Comparison of ENCODE assay signal across 11 mouse cellular contexts in genomic region chr17:5221558-5221957, GRCm38 (mm10).
A peak's percentile ranks its signal among the peaks of the same experiment; 100 is the strongest.
DNase-seq lines count a peak whose midpoint lies in the region; ATAC-seq lines count a peak whose summit lies in the region.
"Had no signal": no experiment of that assay in that cellular context is flagged by ENCODE, and none has a peak within 500 bp of the region (broad histone marks: within the 10 kb centered on the region; RNA-seq: fewer than 3 reads in every experiment).

No protein-coding gene starts in this region.

- H3K4me2 ChIP-seq in forebrain, embryonic 12.5 days, result no peak overlapping the region
- H3K4me2 ChIP-seq in forebrain, embryonic 16.5 days (ENCODE audit: low read length), result no peak overlapping the region
- no peak overlapping the region for H3K4me2 ChIP-seq in kidney, embryonic 16.5 days (replicated peaks; ENCODE audit: low read depth, low read length)
- H3K4me2 ChIP-seq in limb, embryonic 12.5 days, result no peak overlapping the region

- 55% methylated on average over 4 of the region's 4 CpGs for WGBS in forebrain, embryonic 12.5 days
- 32% methylated on average over 4 of the region's 4 CpGs for WGBS in forebrain, embryonic 16.5 days
- 45% methylated on average over 4 of the region's 4 CpGs for WGBS in kidney, embryonic 16.5 days
- WGBS in embryonic facial prominence, embryonic 10.5 days, result 63% methylated on average over 4 of the region's 4 CpGs
- WGBS in limb, embryonic 12.5 days, result 23% methylated on average over 4 of the region's 4 CpGs

- no peak overlapping the region for H3K4me3 ChIP-seq in forebrain, embryonic 12.5 days (replicated peaks)
- no peak overlapping the region for H3K4me3 ChIP-seq in forebrain, embryonic 16.5 days (replicated peaks; ENCODE audit: low read length)
- no peak overlapping the region for H3K4me3 ChIP-seq in kidney, embryonic 16.5 days (ENCODE audit: low read length)
- H3K4me3 ChIP-seq in embryonic facial prominence, embryonic 10.5 days, result no peak overlapping the region
- H3K4me3 ChIP-seq in limb, embryonic 12.5 days (replicated peaks), result no peak overlapping the region

- no peaks in the 10 kb centered on the region for H3K9me3 ChIP-seq in forebrain, embryonic 12.5 days
- H3K9me3 ChIP-seq in forebrain, embryonic 16.5 days (ENCODE audit: control insufficient read depth, low read length), result no peaks in the 10 kb centered on the region
- H3K9me3 ChIP-seq in kidney, embryonic 16.5 days (ENCODE audit: low read length), result no peaks in the 10 kb centered on the region
- H3K9me3 ChIP-seq in embryonic facial prominence, embryonic 10.5 days, result no peaks in the 10 kb centered on the region
- H3K9me3 ChIP-seq in limb, embryonic 12.5 days, result no peaks in the 10 kb centered on the region

- no peak overlapping the region for H3K9ac ChIP-seq in forebrain, embryonic 12.5 days
- H3K9ac ChIP-seq in forebrain, embryonic 16.5 days (replicated peaks; ENCODE audit: low read depth, low read length), result no peak overlapping the region
- no peak overlapping the region for H3K9ac ChIP-seq in kidney, embryonic 16.5 days (replicated peaks; ENCODE audit: low read length)
- H3K9ac ChIP-seq in limb, embryonic 12.5 days (replicated peaks), result no peak overlapping the region

- peaks cover 38% of the 10 kb centered on the region for H3K4me1 ChIP-seq in forebrain, embryonic 12.5 days
- H3K4me1 ChIP-seq in forebrain, embryonic 16.5 days (replicated peaks; ENCODE audit: control insufficient read depth, insufficient read depth, low read length), result peaks cover 48% of the 10 kb centered on the region
- H3K4me1 ChIP-seq in kidney, embryonic 16.5 days (ENCODE audit: insufficient read depth, low read length), result peaks cover 37% of the 10 kb centered on the region
- peaks cover 68% of the 10 kb centered on the region for H3K4me1 ChIP-seq in embryonic facial prominence, embryonic 10.5 days
- H3K4me1 ChIP-seq in limb, embryonic 12.5 days (replicated peaks), result peaks cover 79% of the 10 kb centered on the region

- H3K27ac ChIP-seq in forebrain, embryonic 12.5 days, result 0 out of 2 replicates have a peak overlapping the region, but pooled peaks have one; percentile 37
- H3K27ac ChIP-seq in forebrain, embryonic 16.5 days (ENCODE audit: low read length), result no peak overlapping the region
- H3K27ac ChIP-seq in kidney, embryonic 16.5 days (ENCODE audit: low read length), result no peak overlapping the region
- H3K27ac ChIP-seq in embryonic facial prominence, embryonic 10.5 days (replicated peaks), result peak overlapping the region; percentile 21
- H3K27ac ChIP-seq in limb, embryonic 12.5 days, result peak overlapping the region; percentile 66

- no peak for ATAC-seq in forebrain, embryonic 12.5 days (ENCODE audit: low FRiP score)
- ATAC-seq in forebrain, embryonic 16.5 days, result no peak
- no peak for ATAC-seq in kidney, embryonic 16.5 days (ENCODE audit: low FRiP score, low TSS enrichment)
- ATAC-seq in limb, embryonic 12.5 days (ENCODE audit: insufficient number of reproducible peaks, insufficient read depth, low FRiP score, low TSS enrichment, low read depth), result no peak
- ATAC-seq in megakaryocyte, adult 5-6 weeks (ENCODE audit: poor library complexity, severe bottlenecking), result no peak

- no peaks in the 10 kb centered on the region for H3K27me3 ChIP-seq in forebrain, embryonic 12.5 days
- no peaks in the 10 kb centered on the region for H3K27me3 ChIP-seq in forebrain, embryonic 16.5 days (replicated peaks; ENCODE audit: control insufficient read depth, insufficient read depth, low read length)
- H3K27me3 ChIP-seq in kidney, embryonic 16.5 days (ENCODE audit: insufficient read depth, low read length), result no peaks in the 10 kb centered on the region
- H3K27me3 ChIP-seq in embryonic facial prominence, embryonic 10.5 days (replicated peaks; ENCODE audit: low read depth, poor library complexity, severe bottlenecking), result no peaks in the 10 kb centered on the region
- H3K27me3 ChIP-seq in limb, embryonic 12.5 days, result 0 out of 2 replicates have a peak, but pooled peaks cover 3% of the 10 kb centered on the region

- H3K36me3 ChIP-seq in forebrain, embryonic 12.5 days (replicated peaks), result no peaks in the 10 kb centered on the region
- no peaks in the 10 kb centered on the region for H3K36me3 ChIP-seq in forebrain, embryonic 16.5 days (ENCODE audit: control insufficient read depth, insufficient read depth)
- H3K36me3 ChIP-seq in kidney, embryonic 16.5 days (ENCODE audit: insufficient read depth, low read length), result no peaks in the 10 kb centered on the region
- H3K36me3 ChIP-seq in embryonic facial prominence, embryonic 10.5 days (replicated peaks), result no peaks in the 10 kb centered on the region
- H3K36me3 ChIP-seq in limb, embryonic 12.5 days, result no peaks in the 10 kb centered on the region

- DNase-seq in kidney, adult 18-20 months, result peak; percentile 27
- no peak for DNase-seq in embryonic facial prominence, embryonic 10.5 days (ENCODE audit: low spot score)
- no peak for DNase-seq in frontal cortex, adult 2 months (ENCODE audit: extremely low spot score in 1 of 2, low spot score in 1 of 2)
- DNase-seq: cerebellum, adult 9-11 months; heart, postnatal 4 days; liver had no signal

Comparison
In these comparisons a context has a peak if more than half of its experiments do, and no peak if none do; other contexts are left out.
1. H3K27ac ChIP-seq: peak in forebrain, embryonic 12.5 days (single experiment), embryonic facial prominence, embryonic 10.5 days (single experiment) and limb, embryonic 12.5 days (single experiment); none in forebrain, embryonic 16.5 days (single experiment) and kidney, embryonic 16.5 days (single experiment).